Mouse (Mus musculus) layer of hippocampus, postnatal 10 days (tissue): ENCODE results near the gene Cdc42bpa. TPM values are rescaled to one million over a fixed set of nuclear protein-coding genes. Genes with fewer than 3 reads are reported as not detected.

Experiments used
- total RNA-seq, 2 experiments: library from RNA; stranded (reverse); gene quantifications; 2 replicates each; pipeline ENCODE4 v1.2.3; 2021

Gene Cdc42bpa
- total RNA-seq, 2 experiments from 2014 or later = 220 to 243 TPM

Other genes starting within 250 kb of the Cdc42bpa start
- under 1 TPM; 0.16 to 0.46 TPM for gene Kif28, start 215.2 kb upstream of the Cdc42bpa start, total RNA-seq
- gene Gm10518, start 157.1 kb upstream of the Cdc42bpa start, total RNA-seq = not detected
- 10 to 100 TPM; 24.6 to 34.1 TPM for gene Ahctf1, start 156.8 kb upstream of the Cdc42bpa start, total RNA-seq
- 10 to 100 TPM; 20.2 to 20.5 TPM for gene Coq8a, start 239.1 kb downstream of the Cdc42bpa start, total RNA-seq